Mouse (Mus musculus) midbrain, embryonic 11.5 days (tissue): ENCODE results near the gene Wnt9b. TPM values are rescaled to one million over a fixed set of nuclear protein-coding genes. Genes with fewer than 3 reads are reported as not detected.
A peak's percentile ranks its signal among the peaks of the same experiment; 100 is the strongest.

Experiments used
- ATAC-seq: fragments of 200-750 bp; cut with Nextera tagmentation; 2 replicates; pipeline ENCODE4 v1.8.0; 2017; ENCODE audit warnings: moderate TSS enrichment, moderate library complexity; ENCODE audit not compliant: low FRiP score
- DNase-seq: peaks from one replicate; pipeline ENCODE4 v3.0.0; 2015; ENCODE audit warnings: low spot score; ENCODE audit errors: missing footprints
- H3K27ac ChIP-seq: fragments of 300-500 bp; sonication (generic); 2 replicates; pipeline ENCODE4 v1.5.1; 2014; ENCODE audit warnings: low read depth, low read length
- H3K27me3 ChIP-seq: fragments of 300-500 bp; sonication (generic); 2 replicates; pipeline ENCODE4 v1.6.1; 2014; ENCODE audit warnings: mild to moderate bottlenecking, low read length, moderate library complexity, mixed read lengths; ENCODE audit not compliant: control insufficient read depth, insufficient read depth
- H3K36me3 ChIP-seq: fragments of 300-500 bp; sonication (generic); 2 replicates; pipeline ENCODE4 v1.6.1; 2014; ENCODE audit warnings: mild to moderate bottlenecking, low read length, moderate library complexity, mixed read lengths; ENCODE audit not compliant: control insufficient read depth, insufficient read depth
- H3K4me1 ChIP-seq: fragments of 300-500 bp; sonication (generic); 2 replicates; pipeline ENCODE4 v1.6.1; 2014; ENCODE audit warnings: low read length; ENCODE audit not compliant: control insufficient read depth, insufficient read depth
- H3K4me2 ChIP-seq: fragments of 300-500 bp; sonication (generic); 2 replicates; pipeline ENCODE4 v1.6.1; 2014; ENCODE audit warnings: mild to moderate bottlenecking, moderate library complexity
- H3K4me3 ChIP-seq: fragments of 300-500 bp; sonication (generic); 2 replicates; pipeline ENCODE4 v1.5.1; 2014; ENCODE audit warnings: low read depth, low read length
- H3K9ac ChIP-seq: fragments of 300-500 bp; sonication (generic); 2 replicates; pipeline ENCODE4 v1.6.1; 2014; ENCODE audit warnings: low read length
- H3K9me3 ChIP-seq: fragments of 300-500 bp; sonication (generic); 2 replicates; pipeline ENCODE4 v1.6.1; 2016; ENCODE audit warnings: low read length; ENCODE audit not compliant: control insufficient read depth
- WGBS: fragments of 180-500 bp; shearing (Covaris S2); extraction: QIAGEN DNeasy Blood & Tissue Kit; methylation state at CpG from one replicate; pipeline ENCODE4 v1.1.7; 2014; 5-methylcytosine and 5-hydroxymethylcytosine counted together
- polyA plus RNA-seq: library from polyadenylated mRNA; unstranded; fragments of >200 nt; fragmentation: Nextera tagmentation; extraction: Ambion mirVana; gene quantifications from 2 replicates; pipeline ENCODE4 v1.2.1, GENCODE M21; 2014

The Wnt9b gene
- polyA plus RNA-seq, 1 experiment from 2014 or later, result 0.36 TPM

DNA sequence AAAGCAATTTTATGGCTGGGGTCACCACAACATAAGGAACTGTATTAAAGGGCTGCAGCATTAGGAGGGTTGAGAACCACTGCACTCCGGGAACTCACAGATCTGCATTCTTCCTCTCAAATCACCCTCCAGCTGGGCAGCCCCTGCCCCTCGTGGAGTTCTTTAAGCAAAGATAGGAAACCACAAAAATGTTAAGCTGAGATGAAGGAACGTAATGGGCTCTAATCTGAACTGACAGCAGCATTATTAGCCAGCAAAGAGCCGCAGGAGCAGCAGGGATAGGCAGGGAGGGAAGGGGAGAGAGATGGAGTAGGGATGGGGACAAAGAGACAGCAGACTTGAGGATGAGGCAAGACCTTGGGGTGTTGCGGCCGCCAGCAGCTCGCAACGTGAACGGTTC is 32.6 kb downstream of the Wnt9b start:
- H3K27me3 ChIP-seq, result no peaks in the 10 kb centered on the region
- 27% methylated on average over 9 of the region's 9 CpGs for WGBS
- no peaks in the 10 kb centered on the region for H3K9me3 ChIP-seq
- H3K36me3 ChIP-seq, result no peaks in the 10 kb centered on the region
- H3K4me2 ChIP-seq, result no peak overlapping the region
- H3K4me3 ChIP-seq, result no peak overlapping the region
- H3K9ac ChIP-seq, result no peak overlapping the region
- ATAC-seq, result no peak
- H3K27ac ChIP-seq, result no peak overlapping the region
- no peak for DNase-seq
- peaks cover 8% of the 10 kb centered on the region for H3K4me1 ChIP-seq

DNA sequence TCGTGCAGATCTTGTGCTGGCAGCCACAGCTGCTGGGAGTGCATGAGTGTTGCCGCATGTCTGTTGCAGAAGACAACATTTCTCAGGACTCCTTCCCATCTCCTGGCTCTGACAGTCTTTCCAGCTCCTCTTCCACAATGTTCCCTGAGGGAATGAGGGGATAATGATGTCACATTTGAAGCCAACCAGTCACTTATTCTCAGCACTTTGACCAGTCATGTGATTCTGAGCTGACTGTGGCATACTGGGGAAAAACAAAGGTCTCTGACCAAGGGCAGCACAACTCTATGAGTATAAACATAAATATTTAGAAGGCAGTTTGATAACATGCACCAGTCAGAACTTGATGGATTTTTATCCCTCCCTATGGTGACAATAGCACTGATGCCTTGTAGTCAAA is 35.5 kb downstream of the Wnt9b start:
- Histone ChIP-seq H3K4me1 (0 out of 2 replicates have a peak, but pooled peaks cover 3% of the 10 kb centered on the region), H3K4me2 (no peak overlapping the region), H3K9ac (no peak overlapping the region), H3K27ac (no peak overlapping the region), H3K36me3 (no peaks in the 10 kb centered on the region), H3K9me3 (no peaks in the 10 kb centered on the region), H3K4me3 (no peak overlapping the region), H3K27me3 (no peaks in the 10 kb centered on the region)
- DNase-seq (no peak), ATAC-seq (no peak)
- WGBS, result 90% methylated on average over 2 of the region's 2 CpGs

GRCm38 (mm10) chr11:103711851-103712587 is 37.6 kb downstream of the Wnt9b start:
- H3K9me3 ChIP-seq, result no peaks in the 10 kb centered on the region
- DNase-seq, result no peak
- H3K36me3 ChIP-seq, result no peaks in the 10 kb centered on the region
- no peaks in the 10 kb centered on the region for H3K27me3 ChIP-seq
- ATAC-seq, result no peak
- WGBS, result 72% methylated on average over 28 of the region's 28 CpGs
- H3K9ac ChIP-seq, result no peak overlapping the region
- H3K27ac ChIP-seq, result no peak overlapping the region
- H3K4me2 ChIP-seq, result no peak overlapping the region
- no peaks in the 10 kb centered on the region for H3K4me1 ChIP-seq
- no peak overlapping the region for H3K4me3 ChIP-seq

- WGBS, result 82% methylated on average over 1 of the region's 1 CpGs
- no peak for ATAC-seq
- Histone ChIP-seq H3K4me3 (no peak overlapping the region), H3K9ac (no peak overlapping the region), H3K36me3 (no peaks in the 10 kb centered on the region), H3K27me3 (no peaks in the 10 kb centered on the region), H3K9me3 (no peaks in the 10 kb centered on the region), H3K4me1 (no peaks in the 10 kb centered on the region), H3K27ac (no peak overlapping the region), H3K4me2 (no peak overlapping the region)
- DNase-seq, result no peak
These were observed 39.6 kb downstream of the Wnt9b start for GRCm38 (mm10) chr11:103709982-103710381.

DNA sequence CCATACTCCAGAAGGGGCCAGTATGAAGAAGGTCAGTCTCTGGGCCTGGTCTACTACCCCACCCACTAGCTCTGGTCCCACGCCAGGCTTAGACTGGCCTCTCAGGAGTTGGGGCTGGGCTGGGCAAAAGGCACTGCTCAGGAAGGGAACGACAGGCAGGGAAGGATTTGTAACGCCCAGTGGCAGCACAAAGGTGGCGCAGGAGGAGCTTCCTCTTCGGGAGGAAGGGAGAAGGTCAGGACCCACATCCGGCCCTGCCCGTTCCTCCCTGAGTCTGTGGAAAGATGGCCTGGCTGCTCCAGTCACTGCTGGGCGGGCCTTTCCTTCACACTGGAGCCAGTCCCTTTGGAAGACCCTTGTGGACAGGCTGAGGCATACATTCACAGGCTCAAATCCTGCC is 42.6 kb downstream of the Wnt9b start:
- Histone ChIP-seq H3K27me3 (no peaks in the 10 kb centered on the region), H3K4me2 (no peak overlapping the region), H3K9me3 (no peaks in the 10 kb centered on the region), H3K27ac (no peak overlapping the region), H3K36me3 (no peaks in the 10 kb centered on the region), H3K4me3 (no peak overlapping the region), H3K9ac (no peak overlapping the region), H3K4me1 (no peaks in the 10 kb centered on the region)
- DNase-seq (peak; percentile 6), ATAC-seq (no peak)
- 67% methylated on average over 8 of the region's 8 CpGs for WGBS

- ATAC-seq (peak; percentile 19; the same call in 1 of the 2 replicates), DNase-seq (no peak)
- H3K4me3 ChIP-seq, result peak overlapping the region; percentile 94
- H3K9me3 ChIP-seq, result no peaks in the 10 kb centered on the region
- H3K36me3 ChIP-seq, result no peaks in the 10 kb centered on the region
- peaks cover 4% of the 10 kb centered on the region; the same call in 1 of the 2 replicates for H3K4me1 ChIP-seq
- peak overlapping the region; percentile 67 for H3K4me2 ChIP-seq
- 72% methylated on average over 2 of the region's 2 CpGs for WGBS
- no peak overlapping the region; the same call in 1 of the 2 replicates for H3K27ac ChIP-seq
- H3K9ac ChIP-seq, result peak overlapping the region; percentile 79
- no peaks in the 10 kb centered on the region for H3K27me3 ChIP-seq
These were observed 51.4 kb downstream of the Wnt9b start for GRCm38 (mm10) chr11:103698226-103698625.

DNA sequence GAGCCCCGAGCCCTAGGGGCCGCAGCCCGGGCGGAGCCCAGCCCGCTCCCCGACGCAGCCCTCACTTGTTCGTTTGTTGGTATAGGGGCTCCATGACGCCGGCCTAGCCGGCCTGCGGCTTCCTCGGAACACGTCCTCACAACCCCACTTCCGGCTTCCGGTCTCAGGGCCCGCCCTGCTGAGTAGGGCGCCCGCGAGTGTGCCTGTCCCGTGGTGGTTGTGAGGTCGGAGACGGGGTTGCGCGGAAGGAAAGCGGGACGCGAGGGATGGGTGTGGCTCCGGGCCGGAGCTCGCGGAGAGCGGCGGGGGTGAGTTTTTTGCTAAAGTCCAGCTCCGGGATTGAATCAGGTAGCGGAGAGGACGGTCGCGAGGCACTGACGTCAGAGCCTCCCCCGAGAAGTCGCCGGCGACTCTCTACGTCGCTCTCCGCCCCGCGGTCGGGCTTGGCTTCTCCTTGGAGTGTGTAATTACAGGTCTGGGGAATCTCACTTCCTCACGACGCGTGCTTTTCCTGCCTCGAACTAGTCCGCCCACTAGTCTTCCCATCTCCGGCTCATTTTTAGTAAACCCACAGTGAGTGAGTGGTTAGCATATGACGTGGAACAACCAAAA is 52.0 kb downstream of the Wnt9b start, which contains the start of gene Gosr2:
Gene Gosr2, minus strand, starts transcription at position 334 of the 612 bp plus-strand sequence.
- Histone ChIP-seq H3K4me3 (peak within 1 kb of the TSS; percentile 94), H3K27me3 (no peaks in the 10 kb centered on the region), H3K9ac (peak within 1 kb of the TSS; percentile 79), H3K4me2 (peak within 1 kb of the TSS; percentile 67), H3K27ac (peak within 1 kb of the TSS; percentile 89), H3K9me3 (no peaks in the 10 kb centered on the region), H3K36me3 (no peaks in the 10 kb centered on the region), H3K4me1 (peaks cover 4% of the 10 kb centered on the region; the same call in 1 of the 2 replicates)
- peak; percentile 96 for ATAC-seq
- peak; percentile 99 for DNase-seq
- WGBS, result under 1% methylated on average over 57 of the region's 57 CpGs

GRCm38 (mm10) chr11:103696851-103697564 is 52.6 kb downstream of the Wnt9b start:
- no peaks in the 10 kb centered on the region for H3K9me3 ChIP-seq
- H3K27me3 ChIP-seq, result no peaks in the 10 kb centered on the region
- H3K4me3 ChIP-seq, result peak overlapping the region; percentile 94
- peak overlapping the region; percentile 79 for H3K9ac ChIP-seq
- H3K27ac ChIP-seq, result peak overlapping the region; percentile 89
- 2% methylated on average over 18 of the region's 18 CpGs for WGBS
- no peaks in the 10 kb centered on the region for H3K36me3 ChIP-seq
- ATAC-seq, result no peak; the same call in 1 of the 2 replicates
- DNase-seq, result no peak
- peak overlapping the region; percentile 67 for H3K4me2 ChIP-seq
- peaks cover 4% of the 10 kb centered on the region; the same call in 1 of the 2 replicates for H3K4me1 ChIP-seq

DNA sequence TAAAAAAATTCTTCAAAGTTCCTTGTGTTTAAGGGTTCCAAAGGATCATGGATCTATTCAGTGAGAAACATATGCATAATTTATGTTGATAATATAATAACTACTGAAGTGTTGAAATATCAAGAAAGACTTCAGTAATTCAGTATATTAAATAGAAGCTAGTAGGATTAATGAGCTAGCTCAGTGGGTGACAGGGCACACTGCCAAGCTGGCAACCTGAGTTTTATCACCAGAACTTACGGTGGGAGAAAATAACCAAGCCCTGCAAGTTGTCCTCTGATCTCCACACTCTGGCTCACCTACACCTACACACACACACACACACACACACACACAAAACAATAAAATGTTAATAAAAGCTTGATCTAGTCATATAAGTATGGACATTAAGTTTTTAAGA is 56.4 kb downstream of the Wnt9b start:
- Histone ChIP-seq H3K36me3 (no peaks in the 10 kb centered on the region), H3K4me2 (no peak overlapping the region), H3K27me3 (no peaks in the 10 kb centered on the region), H3K4me3 (no peak overlapping the region), H3K27ac (no peak overlapping the region), H3K9ac (no peak overlapping the region), H3K9me3 (no peaks in the 10 kb centered on the region), H3K4me1 (peaks cover under 1% of the 10 kb centered on the region; the same call in 1 of the 2 replicates)
- no peak for ATAC-seq
- DNase-seq, result no peak
- WGBS, result 88% methylated on average over 1 of the region's 1 CpGs
